Mouse (Mus musculus) cortical plate, adult 2 months (tissue): ENCODE data around the gene Crebzf. TPM values are rescaled to one million over a fixed set of nuclear protein-coding genes. Genes with fewer than 3 reads are reported as not detected.

Experiments
- H3K27ac ChIP-seq: fragments of 200-500 bp; 2 replicates; pipeline ENCODE4 v1.5.1; 2012; ENCODE audit warnings: low read length, control low read depth, inconsistent platforms; ENCODE audit not compliant: insufficient read depth
- H3K4me1 ChIP-seq: fragments of 200-500 bp; 2 replicates; pipeline ENCODE4 v1.6.1; 2011; ENCODE audit warnings: low read length; ENCODE audit not compliant: control insufficient read depth, insufficient read depth
- H3K4me3 ChIP-seq: fragments of 200-500 bp; 2 replicates; pipeline ENCODE4 v1.5.1; 2011; ENCODE audit warnings: mild to moderate bottlenecking, low read length, control low read depth; ENCODE audit not compliant: insufficient read depth
- CTCF ChIP-seq: fragments of 200-500 bp; IDR thresholded peaks from 2 replicates; pipeline ENCODE4 v1.5.1; 2011; ENCODE audit warnings: mild to moderate bottlenecking, control low read depth, low read length; ENCODE audit not compliant: insufficient read depth; ENCODE audit errors: extremely low read depth
- POLR2A ChIP-seq: fragments of 200-500 bp; IDR thresholded peaks from 2 replicates; pipeline ENCODE4 v1.6.1; 2011; ENCODE audit warnings: mild to moderate bottlenecking, low read length, control low read depth; ENCODE audit not compliant: insufficient read depth; ENCODE audit errors: extremely low read depth
- polyA plus RNA-seq: library from polyadenylated mRNA; depleted of rRNA; stranded (reverse); fragments of >200 nt; gene quantifications from 2 replicates; pipeline ENCODE4 v1.2.3, GENCODE M21; 2012; rRNA removed

The Crebzf gene
- polyA plus RNA-seq, 1 experiment, result 103 TPM

- TF ChIP-seq POLR2A (peak; percentile 85), CTCF (no peak)
- H3K27ac ChIP-seq, result peak within 1 kb of the TSS; percentile 88
- no peaks in the 10 kb centered on the region for H3K4me1 ChIP-seq
- peak within 1 kb of the TSS; percentile 57 for H3K4me3 ChIP-seq
Measured at GRCm38 (mm10) chr7:90475793-90476312, 33.3 kb downstream of the Crebzf start, which contains the start of gene Tmem126b. TSS of gene Tmem126b (minus strand) at chr7:90476001.

- no peak for TF ChIP-seq CTCF
- 0 out of 2 replicates have a peak, but pooled peaks have one; percentile 41 for TF ChIP-seq POLR2A
- Histone ChIP-seq H3K27ac (peak within 1 kb of the TSS; percentile 88), H3K4me3 (peak within 1 kb of the TSS; percentile 57), H3K4me1 (no peaks in the 10 kb centered on the region)
Measured at GRCm38 (mm10) chr7:90476313-90477245, 34.0 kb downstream of the Crebzf start, which contains the start of gene Dlg2. TSS of gene Dlg2 (plus strand) at chr7:90476672.

- H3K4me3 ChIP-seq, result no peak overlapping the region
- H3K27ac ChIP-seq, result no peak overlapping the region
- no peak for TF ChIP-seq CTCF
- TF ChIP-seq POLR2A, result no peak
- no peaks in the 10 kb centered on the region for H3K4me1 ChIP-seq
Measured at GRCm38 (mm10) chr7:90482607-90483006, 40.1 kb downstream of the Crebzf start.

Other genes starting within 250 kb of the Crebzf start
- not detected in 2 replicates for gene Ccdc83, start 177.0 kb upstream of the Crebzf start, polyA plus RNA-seq
- gene Sytl2, start 140.5 kb upstream of the Crebzf start, polyA plus RNA-seq, result 119 and 134 TPM in 2 replicates
- 0.81 and 0.93 TPM in 2 replicates for gene Ccdc89, start 16.2 kb upstream of the Crebzf start, polyA plus RNA-seq
- 39.7 and 42.8 TPM in 2 replicates for gene Tmem126a, start 14.5 kb downstream of the Crebzf start, polyA plus RNA-seq
- 24.9 and 26.4 TPM in 2 replicates for gene Tmem126b, start 33.3 kb downstream of the Crebzf start, polyA plus RNA-seq
- 137 and 139 TPM in 2 replicates for gene Dlg2, start 33.9 kb downstream of the Crebzf start, polyA plus RNA-seq